Mouse (Mus musculus) mouse trophoblast stem cell (cell line): ENCODE results near the gene Msx3.

Source experiments
- in situ Hi-C, 2 experiments: fragments of 300-500 bp; cut with MseI, MboI; formaldehyde crosslinking; loops; 2 replicates in 1 of 2; 3 replicates in 1 of 2; pipeline ENCODE4 v1.15.1; 2025

The Msx3 gene

GRCm38 (mm10) chr7:140059601-140060000 is 10.7 kb upstream of the Msx3 start:
- in situ Hi-C loops: no loop called here

GRCm38 (mm10) chr7:140058528-140058927 is 9.6 kb upstream of the Msx3 start:
- in situ Hi-C loops: no loop called here

DNA sequence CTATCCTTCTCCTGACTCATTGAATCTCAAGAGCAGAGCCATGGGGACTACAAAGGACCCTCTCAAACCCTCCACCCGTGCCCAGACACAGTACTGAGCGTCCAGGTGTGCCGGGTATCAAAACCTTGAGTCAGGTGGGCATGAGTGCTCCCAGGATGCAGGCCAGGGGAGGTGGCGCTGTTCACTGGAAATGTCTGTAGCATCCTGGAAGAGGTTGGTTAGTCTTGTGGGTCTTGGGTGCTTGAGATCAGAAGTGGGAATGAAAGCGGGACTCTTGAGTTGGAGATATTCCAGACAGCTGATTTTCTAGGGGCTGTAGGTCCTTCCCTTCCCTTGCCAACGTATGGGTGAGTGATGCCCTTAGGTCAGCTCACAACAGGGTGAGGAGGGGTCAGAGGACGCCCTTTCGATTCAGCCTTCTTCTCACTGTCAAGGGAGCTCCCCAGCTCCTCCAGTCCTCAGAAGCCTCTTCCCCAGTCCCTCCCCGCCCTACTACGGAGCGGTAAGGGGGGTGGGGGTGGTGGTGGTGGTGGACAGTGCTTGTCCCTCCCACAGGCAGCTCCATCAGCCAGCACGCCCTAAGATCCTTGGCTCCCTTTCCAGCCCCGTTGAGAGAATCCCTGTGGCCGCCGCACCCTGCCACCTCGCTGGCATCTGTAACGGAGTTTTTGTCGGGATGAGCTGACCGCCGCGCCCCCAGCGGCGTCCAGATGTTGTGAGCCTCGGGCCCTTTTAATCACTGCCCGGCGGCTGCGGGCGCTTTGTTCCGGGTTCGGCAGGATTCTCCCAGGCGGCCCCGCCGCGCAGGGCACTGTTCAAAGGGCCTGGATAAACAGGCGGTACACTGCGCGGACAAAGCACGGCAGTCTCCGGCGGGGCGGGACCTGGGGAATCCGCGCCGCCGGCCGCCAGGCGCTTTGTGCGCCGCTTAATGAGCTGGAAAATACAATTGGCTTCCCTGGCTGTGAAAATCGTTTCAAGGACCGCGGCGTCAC is 8.8 kb upstream of the Msx3 start:
- in situ Hi-C loops: no loop called here

DNA sequence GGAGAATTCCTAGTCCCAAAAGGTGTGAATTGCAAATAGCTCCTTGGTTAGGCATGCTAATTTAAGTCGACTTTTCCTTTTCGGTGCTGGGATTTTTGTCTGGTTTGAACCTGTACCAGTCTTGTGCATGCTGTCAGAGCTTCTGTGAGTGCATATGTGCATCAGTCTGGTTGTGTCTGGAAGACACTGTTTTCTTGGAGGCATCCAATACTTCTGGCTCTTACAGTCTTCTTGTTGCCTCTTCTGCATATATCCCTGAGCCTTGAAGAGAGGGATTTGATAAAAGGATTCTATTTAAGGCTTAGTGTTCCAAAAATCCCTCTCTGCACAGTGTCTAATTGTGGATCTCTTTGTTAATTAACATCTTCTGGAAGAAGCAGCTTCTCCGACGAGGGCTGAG is 5.2 kb upstream of the Msx3 start:
- in situ Hi-C loops: no loop called here

DNA sequence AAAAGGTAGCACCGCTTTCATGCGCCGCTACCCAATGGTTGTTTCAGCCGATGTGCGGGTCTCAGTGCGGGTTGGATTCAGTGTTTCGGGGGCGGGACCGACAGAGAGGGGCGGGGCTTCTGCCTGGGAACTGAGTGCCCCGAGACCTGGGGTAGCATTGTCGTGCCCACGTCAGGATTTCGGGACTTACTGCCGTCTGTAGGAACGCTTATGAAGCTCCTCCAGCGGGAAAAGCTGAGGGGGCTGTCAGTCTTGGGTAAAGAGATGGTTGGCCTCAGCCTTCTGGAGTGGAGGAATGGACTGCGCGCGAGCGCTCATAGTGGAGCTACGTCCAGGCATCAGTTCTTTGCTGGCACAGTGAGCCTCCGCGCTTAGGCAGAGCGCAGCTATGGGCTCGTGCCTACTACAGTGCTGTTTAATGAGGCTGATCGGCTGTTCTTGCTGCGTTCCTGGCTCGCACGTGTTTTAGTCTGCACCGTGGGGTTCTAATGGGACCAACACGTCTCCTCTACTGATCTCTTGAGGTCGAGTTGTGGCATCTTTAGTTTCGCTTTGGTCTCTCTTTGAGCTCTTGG is 313 bp upstream of the Msx3 start:
- in situ Hi-C loops: no loop called here

DNA sequence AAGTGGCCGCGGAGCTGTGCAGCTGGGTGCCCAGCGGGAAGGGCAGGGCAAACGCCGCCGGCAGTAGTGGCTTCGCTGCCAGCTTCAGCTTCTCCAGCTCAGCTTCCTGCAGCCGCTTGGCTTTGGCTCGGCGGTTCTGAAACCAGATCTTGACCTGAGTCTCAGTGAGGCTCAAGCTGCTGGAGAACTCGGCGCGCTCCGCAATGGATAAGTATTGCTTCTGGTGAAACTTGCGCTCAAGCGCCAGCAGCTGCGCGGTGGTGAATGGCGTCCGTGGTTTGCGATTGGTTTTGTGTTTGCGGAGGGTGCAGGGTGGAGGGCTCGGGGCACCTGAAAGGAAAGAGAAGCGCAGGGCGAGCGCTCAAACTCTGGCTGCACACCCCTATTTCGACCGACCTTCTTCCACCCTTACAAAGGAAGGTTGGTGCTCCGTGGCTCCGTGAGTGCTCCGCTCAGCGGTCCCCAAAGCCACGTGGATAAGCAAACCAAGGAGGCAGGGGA is 1.0 kb downstream of the Msx3 start:
- in situ Hi-C loops: no loop called here

DNA sequence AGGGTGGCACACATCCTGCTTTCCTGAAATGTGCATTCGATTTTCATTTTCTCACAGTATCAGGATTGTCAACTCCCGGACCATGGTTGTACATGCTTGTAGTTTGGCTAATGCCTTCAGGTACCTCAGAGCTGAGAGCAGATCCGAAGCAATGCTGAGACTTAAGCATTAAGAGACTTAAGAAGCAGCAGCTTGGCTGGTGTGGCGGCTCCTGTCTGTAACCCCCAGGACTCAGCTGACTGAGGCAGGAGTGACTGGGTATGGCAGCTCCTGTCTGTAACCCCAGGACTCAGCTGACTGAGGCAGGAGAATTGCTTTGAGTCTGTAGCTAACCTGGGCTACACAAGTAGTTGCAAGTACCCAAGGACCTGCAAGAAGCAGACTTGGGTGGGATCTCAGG is 3.3 kb downstream of the Msx3 start:
- in situ Hi-C loops: no loop called here

DNA sequence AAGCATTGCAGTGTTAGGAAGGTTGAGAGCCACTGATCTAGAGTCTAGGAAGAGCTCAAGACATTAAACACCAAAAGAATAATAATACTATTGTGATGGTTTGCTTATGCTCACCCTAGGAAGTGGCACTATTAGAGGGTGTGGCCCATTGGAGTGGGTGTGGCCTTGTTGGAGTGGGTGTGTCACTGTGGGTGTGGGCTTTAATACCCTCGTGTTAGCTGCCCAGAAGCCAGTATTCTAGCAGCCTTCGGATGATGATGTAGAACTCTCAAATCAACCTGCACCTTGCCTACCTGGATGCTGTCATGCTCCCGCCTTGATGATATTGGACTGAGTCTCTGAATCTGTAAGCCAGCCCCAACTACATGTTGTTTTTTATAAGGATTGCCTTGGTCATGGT is 6.2 kb downstream of the Msx3 start:
- in situ Hi-C loops: loop anchor here in 1 of 2 experiments (5.0 kb wide), 1 partner anchor 45 kb away; no protein-coding TSS in a partner anchor

GRCm38 (mm10) chr7:140037171-140037555 is 11.7 kb downstream of the Msx3 start:
- in situ Hi-C loops: no loop called here

DNA sequence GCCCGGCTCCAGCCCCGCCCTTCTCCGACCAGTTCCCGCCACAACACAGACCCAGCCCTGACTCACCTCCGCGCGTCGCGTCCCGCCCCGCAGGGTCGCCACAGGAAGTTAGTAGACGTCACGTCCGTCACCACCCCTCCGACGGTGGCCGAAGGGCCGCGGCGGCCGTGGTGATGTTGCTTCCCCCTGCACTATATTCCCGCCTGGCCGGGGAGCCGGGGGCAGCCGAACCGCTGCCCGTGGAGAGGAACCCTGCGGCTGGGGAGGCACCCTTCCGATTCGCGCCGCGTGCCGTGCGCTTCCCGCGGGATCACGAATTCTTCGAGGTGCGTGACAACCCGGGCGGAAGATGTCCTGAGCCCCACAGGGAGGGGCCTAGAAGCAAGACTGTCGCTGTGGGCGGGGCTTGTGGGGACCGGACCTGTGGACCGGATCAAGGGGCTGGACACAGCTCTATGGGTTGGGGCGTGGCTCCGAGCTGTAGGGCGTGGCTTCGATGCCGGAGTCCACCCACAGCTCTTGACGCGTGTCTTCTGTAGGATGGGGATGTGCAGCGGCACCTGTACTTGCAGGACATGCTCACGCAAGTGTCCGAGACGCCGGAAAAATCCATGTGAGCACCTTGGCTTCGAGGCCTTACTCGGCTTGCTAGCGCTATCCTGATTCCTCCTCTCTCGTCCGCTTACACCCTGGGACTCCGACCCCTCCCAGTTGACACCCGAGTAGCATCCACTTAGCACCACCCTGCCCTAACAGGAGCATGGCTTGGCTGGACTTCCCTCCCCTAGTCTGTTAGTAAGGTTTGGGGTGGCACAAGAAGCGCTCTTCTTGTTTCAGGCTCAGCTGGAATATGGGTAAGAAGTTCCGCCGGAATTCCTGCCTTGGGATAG is 12.4 kb downstream of the Msx3 start, which contains the start of the genes Zfp511 and Tubgcp2:
TSS of gene Zfp511 (plus strand) at position 111 of the 890 bp plus-strand sequence.
TSS of gene Tubgcp2 (minus strand) at position 389 of the 890 bp plus-strand sequence.
- in situ Hi-C loops: no loop called here

DNA sequence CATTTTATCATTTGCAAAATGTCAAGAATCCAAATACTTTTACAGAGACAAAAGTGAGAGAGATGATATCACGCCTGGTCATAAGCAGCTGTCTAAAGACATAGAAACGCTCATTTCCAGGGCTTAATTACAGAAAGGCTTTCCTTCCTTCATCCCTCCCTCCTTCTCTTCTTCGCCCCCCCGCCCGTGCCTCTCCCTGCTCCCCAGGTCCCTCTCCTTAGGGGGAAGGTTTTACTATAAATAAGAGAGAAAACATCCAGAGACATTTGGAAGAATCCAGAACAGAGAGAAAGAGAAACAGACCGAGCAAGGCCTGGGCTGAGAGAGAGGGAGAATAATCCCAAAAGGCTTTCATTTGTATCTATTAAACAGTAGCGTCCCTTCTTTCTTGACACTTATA is 13.4 kb downstream of the Msx3 start:
- in situ Hi-C loops: no loop called here

DNA sequence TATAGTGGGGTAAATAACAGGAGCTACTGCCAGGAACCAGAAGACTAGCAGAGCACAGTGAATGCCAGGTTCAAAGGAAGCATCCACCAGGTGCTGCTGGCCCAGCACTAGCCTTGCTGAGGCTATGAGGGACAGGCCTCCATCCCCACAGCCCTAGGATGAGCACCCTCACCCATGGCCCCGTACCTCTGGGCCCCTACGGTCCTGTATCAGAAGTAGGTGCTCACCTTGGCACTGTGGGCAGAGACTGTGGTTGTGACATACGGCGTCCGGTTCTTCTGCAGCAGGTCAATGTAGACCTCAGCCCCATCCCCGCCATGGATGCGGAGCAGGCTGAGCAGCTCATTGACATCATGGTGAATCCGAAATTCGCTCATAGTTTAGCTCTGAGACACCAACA is 15.5 kb downstream of the Msx3 start:
- in situ Hi-C loops: loop anchor here in 1 of 2 experiments (5.0 kb wide), 1 partner anchor 36 kb away; no protein-coding TSS in a partner anchor

DNA sequence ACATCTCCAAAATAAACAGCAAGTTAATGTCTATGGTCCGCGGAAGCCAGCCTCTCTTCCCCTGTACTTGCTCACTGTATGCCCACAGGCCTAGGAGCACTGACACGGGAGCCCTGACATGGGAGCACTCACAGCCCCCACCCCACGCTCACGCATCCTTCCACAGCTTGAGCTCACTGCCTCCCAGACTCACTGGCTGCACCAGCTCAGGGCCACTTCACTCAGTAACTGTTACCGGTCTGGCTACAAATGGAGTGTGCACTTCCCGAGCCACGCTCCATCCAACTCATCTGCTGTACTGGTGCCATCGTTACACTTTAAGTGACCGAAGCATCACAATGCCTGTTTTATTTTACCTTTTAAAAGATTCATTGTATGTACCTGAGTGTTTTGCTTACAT is 16.5 kb downstream of the Msx3 start:
- in situ Hi-C loops: loop anchor here in 1 of 2 experiments (5.0 kb wide), 1 partner anchor 35 kb away; no protein-coding TSS in a partner anchor

DNA sequence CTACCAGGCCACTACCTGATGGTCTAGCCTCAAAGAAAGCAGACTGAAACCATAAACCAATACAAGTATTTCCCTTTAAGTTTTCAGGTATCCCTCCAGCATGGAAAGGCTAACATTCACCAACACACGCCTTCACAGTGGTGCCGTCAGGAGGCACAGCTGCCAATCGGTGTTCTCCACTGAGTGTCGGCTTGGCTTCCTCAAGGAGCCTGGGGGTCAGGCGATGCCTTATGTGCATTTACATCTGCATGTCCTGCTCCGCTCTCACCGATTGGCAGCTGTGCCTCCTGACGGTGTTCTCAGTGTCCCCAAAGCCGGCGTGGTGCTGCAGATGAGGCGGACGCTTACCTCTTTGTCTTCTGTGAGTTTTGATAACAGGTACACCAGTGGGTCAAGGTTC is 17.1 kb downstream of the Msx3 start:
- in situ Hi-C loops: loop anchor here in 1 of 2 experiments (5.0 kb wide), 1 partner anchor 34 kb away; no protein-coding TSS in a partner anchor

GRCm38 (mm10) chr7:140011336-140011735 is 37.6 kb downstream of the Msx3 start:
- in situ Hi-C loops: no loop called here

GRCm38 (mm10) chr7:140007781-140008180 is 41.1 kb downstream of the Msx3 start:
- in situ Hi-C loops: no loop called here

GRCm38 (mm10) chr7:140006861-140007611 is 41.9 kb downstream of the Msx3 start:
- in situ Hi-C loops: no loop called here

GRCm38 (mm10) chr7:140004666-140005065 is 44.2 kb downstream of the Msx3 start:
- in situ Hi-C loops: no loop called here

- in situ Hi-C loops: no loop called here
These were observed 47.7 kb downstream of the Msx3 start for GRCm38 (mm10) chr7:140001086-140001740.
